Mouse (Mus musculus) stomach, embryonic 14.5 days (tissue): Measurements from ENCODE around the gene Kcnrg. TPM values are rescaled to one million over a fixed set of nuclear protein-coding genes. Genes with fewer than 3 reads are reported as not detected.
A peak's percentile ranks its signal among the peaks of the same experiment; 100 is the strongest.
"Not testable (repeated sequence)": the region's sequence is repeated elsewhere in the genome, so short reads cannot be mapped to it uniquely, and the experiment has no call there.

ENCODE experiments used
- ATAC-seq: fragments of 200-750 bp; cut with Nextera tagmentation; 2 replicates; pipeline ENCODE4 v1.8.0; 2017; ENCODE audit warnings: low read depth, moderate TSS enrichment; ENCODE audit not compliant: insufficient number of reproducible peaks, insufficient read depth, low FRiP score
- H3K27ac ChIP-seq: fragments of 300-500 bp; sonication (generic); 2 replicates; pipeline ENCODE4 v1.5.1; 2014; ENCODE audit warnings: mild to moderate bottlenecking, low read length, moderate library complexity, mixed read lengths
- H3K27me3 ChIP-seq: fragments of 300-500 bp; sonication (generic); 2 replicates; pipeline ENCODE4 v1.6.1; 2014; ENCODE audit warnings: low read length, control low read depth, mixed read lengths; ENCODE audit not compliant: control insufficient read depth, insufficient read depth
- H3K36me3 ChIP-seq: fragments of 300-500 bp; sonication (generic); 2 replicates; pipeline ENCODE4 v1.6.1; 2014; ENCODE audit warnings: mild to moderate bottlenecking, control low read depth, low read length, moderate library complexity, mixed read lengths; ENCODE audit not compliant: control insufficient read depth, insufficient read depth
- H3K4me1 ChIP-seq: fragments of 300-500 bp; sonication (generic); 2 replicates; pipeline ENCODE4 v1.6.1; 2014; ENCODE audit warnings: low read length, control low read depth, mixed read lengths; ENCODE audit not compliant: control insufficient read depth, insufficient read depth
- H3K4me2 ChIP-seq: fragments of 300-500 bp; sonication (generic); replicated peaks from 2 replicates; pipeline ENCODE4 v1.6.1; 2014; ENCODE audit warnings: low read depth, low read length, control low read depth
- H3K4me3 ChIP-seq: fragments of 300-500 bp; sonication (generic); 2 replicates; pipeline ENCODE4 v1.5.1; 2014; ENCODE audit warnings: low read depth, low read length, control low read depth
- H3K9ac ChIP-seq: fragments of 300-500 bp; sonication (generic); replicated peaks from 2 replicates; pipeline ENCODE4 v1.6.1; 2014; ENCODE audit warnings: low read depth, mild to moderate bottlenecking, control low read depth, low read length, moderate library complexity, mixed read lengths
- H3K9me3 ChIP-seq: fragments of 300-500 bp; sonication (generic); 2 replicates; pipeline ENCODE4 v1.6.1; 2016; ENCODE audit warnings: low read depth, low read length, control low read depth; ENCODE audit not compliant: control insufficient read depth
- WGBS: fragments of 180-500 bp; shearing (Covaris S2); extraction: QIAGEN DNeasy Blood & Tissue Kit; methylation state at CpG from one replicate; pipeline ENCODE4 v1.1.7; 2014; 5-methylcytosine and 5-hydroxymethylcytosine counted together
- polyA plus RNA-seq: library from polyadenylated mRNA; unstranded; fragments of >200 nt; fragmentation: Nextera tagmentation; extraction: Ambion mirVana; gene quantifications from 2 replicates; pipeline ENCODE4 v1.2.1, GENCODE M21; 2014

The Kcnrg gene
- polyA plus RNA-seq, 1 experiment from 2014 or later, result 1.8 TPM

GRCm38 (mm10) chr14:61589288-61590065, 17.8 kb upstream of the Kcnrg start:
- Histone ChIP-seq H3K36me3 (no peaks in the 10 kb centered on the region), H3K9ac (no peak overlapping the region), H3K4me3 (no peak overlapping the region), H3K27ac (no peak overlapping the region), H3K4me1 (no peaks in the 10 kb centered on the region), H3K27me3 (no peaks in the 10 kb centered on the region), H3K9me3 (no peaks in the 10 kb centered on the region), H3K4me2 (no peak overlapping the region)
- no peak for ATAC-seq
- WGBS, result 65% methylated on average over 4 of the region's 4 CpGs

- Histone ChIP-seq H3K9me3 (no peaks in the 10 kb centered on the region), H3K4me1 (peaks cover 14% of the 10 kb centered on the region), H3K36me3 (no peaks in the 10 kb centered on the region), H3K4me2 (no peak overlapping the region), H3K9ac (no peak overlapping the region), H3K4me3 (no peak overlapping the region), H3K27me3 (no peaks in the 10 kb centered on the region), H3K27ac (no peak overlapping the region)
- WGBS, result 84% methylated on average over 9 of the region's 9 CpGs
- ATAC-seq, result no peak
Measured at GRCm38 (mm10) chr14:61596719-61597426, 10.4 kb upstream of the Kcnrg start.

- ATAC-seq, result no peak
- no peaks in the 10 kb centered on the region for H3K9me3 ChIP-seq
- no peaks in the 10 kb centered on the region for H3K27me3 ChIP-seq
- 53% methylated on average over 5 of the region's 5 CpGs for WGBS
- H3K36me3 ChIP-seq, result no peaks in the 10 kb centered on the region
- H3K4me3 ChIP-seq, result peak within 1 kb of the TSS; percentile 75
- no peak within 1 kb of the TSS for H3K27ac ChIP-seq
- H3K4me2 ChIP-seq, result peak within 1 kb of the TSS; percentile 58
- H3K9ac ChIP-seq, result no peak within 1 kb of the TSS
- peaks cover 15% of the 10 kb centered on the region for H3K4me1 ChIP-seq
Measured at GRCm38 (mm10) chr14:61597968-61598367, 9.3 kb upstream of the Kcnrg start, which contains the start of gene Trim13. Trim13 (plus strand) TSS chr14:61598247.

- peak; percentile 94 for ATAC-seq
- H3K4me3 ChIP-seq, result peak overlapping the region; percentile 75
- no peaks in the 10 kb centered on the region for H3K27me3 ChIP-seq
- H3K9me3 ChIP-seq, result no peaks in the 10 kb centered on the region
- peak overlapping the region; percentile 71 for H3K27ac ChIP-seq
- peak overlapping the region; percentile 58 for H3K4me2 ChIP-seq
- no peaks in the 10 kb centered on the region for H3K36me3 ChIP-seq
- peaks cover 18% of the 10 kb centered on the region for H3K4me1 ChIP-seq
- WGBS, result 4% methylated on average over 44 of the region's 44 CpGs
- peak overlapping the region; percentile 71 for H3K9ac ChIP-seq
Measured at GRCm38 (mm10) chr14:61599057-61599806, 8.0 kb upstream of the Kcnrg start.

GRCm38 (mm10) chr14:61601348-61601747, 5.9 kb upstream of the Kcnrg start:
- Histone ChIP-seq H3K36me3 (peaks cover 5% of the 10 kb centered on the region; the same call in 1 of the 2 replicates), H3K9me3 (no peaks in the 10 kb centered on the region), H3K27ac (no peak overlapping the region), H3K4me1 (peaks cover 18% of the 10 kb centered on the region), H3K9ac (no peak overlapping the region), H3K4me2 (peak overlapping the region; percentile 58; the same call in 1 of the 2 replicates), H3K4me3 (no peak overlapping the region), H3K27me3 (no peaks in the 10 kb centered on the region)
- 69% methylated on average over 9 of the region's 9 CpGs for WGBS
- ATAC-seq, result no peak

- WGBS, result 74% methylated on average over 8 of the region's 8 CpGs
- Histone ChIP-seq H3K4me1 (peaks cover 18% of the 10 kb centered on the region), H3K4me2 (no peak overlapping the region), H3K4me3 (no peak overlapping the region), H3K9ac (no peak overlapping the region), H3K27me3 (no peaks in the 10 kb centered on the region), H3K27ac (no peak overlapping the region; the same call in 1 of the 2 replicates), H3K36me3 (peaks cover 9% of the 10 kb centered on the region; the same call in 1 of the 2 replicates), H3K9me3 (no peaks in the 10 kb centered on the region)
- ATAC-seq, result no peak
Measured at GRCm38 (mm10) chr14:61603069-61603755, 4.0 kb upstream of the Kcnrg start.

- no peak overlapping the region for H3K9ac ChIP-seq
- H3K27me3 ChIP-seq, result no peaks in the 10 kb centered on the region
- H3K4me1 ChIP-seq, result peaks cover 18% of the 10 kb centered on the region
- WGBS, result 85% methylated on average over 3 of the region's 3 CpGs
- H3K4me2 ChIP-seq, result no peak overlapping the region
- H3K27ac ChIP-seq, result no peak overlapping the region
- ATAC-seq, result no peak
- H3K9me3 ChIP-seq, result no peaks in the 10 kb centered on the region
- peaks cover 9% of the 10 kb centered on the region; the same call in 1 of the 2 replicates for H3K36me3 ChIP-seq
- no peak overlapping the region for H3K4me3 ChIP-seq
Measured at GRCm38 (mm10) chr14:61604081-61604480, 3.2 kb upstream of the Kcnrg start.

- ATAC-seq, H3K36me3 ChIP-seq, H3K4me2 ChIP-seq, H3K4me3 ChIP-seq, H3K9ac ChIP-seq, H3K9me3 ChIP-seq, H3K27me3 ChIP-seq, H3K4me1 ChIP-seq, H3K27ac ChIP-seq: not testable (repeated sequence)
- 86% methylated on average over 2 of the region's 2 CpGs for WGBS
Measured at GRCm38 (mm10) chr14:61606088-61606487, 1.2 kb upstream of the Kcnrg start.
